Mouse (Mus musculus): ENCODE measurements around the gene Ece1. TPM values are rescaled to one million over a fixed set of nuclear protein-coding genes. Genes with fewer than 3 reads are reported as not detected.

Gene Ece1
- polyA plus RNA-seq, 2 experiments, result 11.4 to 15.9 TPM

DNA sequence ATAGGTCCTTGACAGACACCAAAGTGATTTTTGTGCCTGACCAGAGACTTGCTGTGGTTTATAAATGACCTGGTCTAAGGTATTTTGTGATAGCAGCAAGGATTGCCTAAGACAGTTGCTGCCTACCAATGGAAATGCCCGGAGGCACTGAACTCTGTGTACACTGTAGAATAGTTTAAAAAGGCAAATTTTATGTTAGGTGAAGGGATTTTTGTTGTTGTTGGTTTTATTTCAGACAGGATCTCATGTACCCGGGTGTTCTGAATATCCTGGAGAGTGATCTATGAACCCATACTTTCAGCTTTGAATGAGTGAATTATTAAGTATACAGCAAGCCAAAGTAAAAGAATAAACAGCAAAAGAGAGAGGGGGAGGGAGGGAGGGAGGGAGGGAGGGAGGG is 37.2 kb upstream of the Ece1 start:
- no peak overlapping the region for H3K27ac ChIP-seq
- no peak for DNase-seq (ENCODE audit: low read depth in 3 of 3, low spot score in 3 of 3)
- TF ChIP-seq CTCF (IDR thresholded peaks at IDR 0.05; ENCODE audit: low read depth) (no peak), EP300 (IDR thresholded peaks at IDR 0.05; ENCODE audit: low read depth) (no peak)

DNA sequence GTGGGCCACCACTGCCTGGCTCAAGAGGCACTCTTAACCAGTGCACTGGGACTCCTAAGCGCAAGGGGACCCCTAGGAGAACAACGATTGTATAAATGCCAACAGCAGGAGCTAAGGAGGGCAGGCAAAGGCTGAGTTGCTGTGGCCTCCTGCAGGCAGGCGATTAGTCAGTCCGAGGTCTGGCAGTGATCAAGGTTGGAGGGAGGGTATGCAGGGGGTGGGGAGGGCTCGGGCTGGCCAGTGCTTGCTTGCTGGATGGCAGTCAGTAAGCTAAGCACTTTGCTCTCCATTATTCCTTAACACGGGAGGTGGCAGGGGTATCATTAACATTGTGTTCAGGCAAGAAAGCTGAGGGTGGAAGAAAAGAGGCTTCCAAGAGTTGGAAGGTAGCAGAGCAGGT is 31.7 kb upstream of the Ece1 start:
- peaks cover 4% of the 10 kb centered on the region; the same call in 1 of the 2 replicates for H3K27me3 ChIP-seq (ENCODE audit: control insufficient read depth, insufficient read depth, low read length)
- no peaks in the 10 kb centered on the region for H3K36me3 ChIP-seq (replicated peaks; ENCODE audit: control insufficient read depth, insufficient read depth, low read depth)
- H3K9ac ChIP-seq (replicated peaks), result no peak overlapping the region
- H3K27ac ChIP-seq, result no peak overlapping the region
- no peak overlapping the region for H3K4me2 ChIP-seq (ENCODE audit: low read depth)
- no peaks in the 10 kb centered on the region for H3K4me1 ChIP-seq (replicated peaks; ENCODE audit: control insufficient read depth in 2 of 2, insufficient read depth in 2 of 2, low read length in 1 of 2)
- H3K4me3 ChIP-seq (ENCODE audit: insufficient read depth in 1 of 2, low read depth in 2 of 2, low read length in 2 of 2), result no peak overlapping the region
- DNase-seq (ENCODE audit: low read depth in 3 of 3, low spot score in 3 of 3) (no peak), ATAC-seq (ENCODE audit: insufficient read depth) (no peak)
- no peak for TF ChIP-seq EP300 (IDR thresholded peaks at IDR 0.05; ENCODE audit: low read depth)
- TF ChIP-seq CTCF (IDR thresholded peaks at IDR 0.05; ENCODE audit: low read depth), result no peak
- 18% methylated on average over 6 of the region's 6 CpGs for WGBS (ENCODE audit: insufficient replicate concordance)
- no peaks in the 10 kb centered on the region for H3K9me3 ChIP-seq (ENCODE audit: control insufficient read depth, low read length)

More for the DNA sequence above, 37.2 kb upstream of the Ece1 start:
- H3K4me3 ChIP-seq (ENCODE audit: insufficient read depth in 1 of 2, low read depth in 2 of 2, low read length in 2 of 2), result no peak overlapping the region
- H3K9ac ChIP-seq (replicated peaks), result no peak overlapping the region
- H3K27me3 ChIP-seq (ENCODE audit: control insufficient read depth, insufficient read depth, low read length), result peaks cover 4% of the 10 kb centered on the region; the same call in 1 of the 2 replicates
- no peaks in the 10 kb centered on the region; a peak in 1 of 4 replicates for H3K4me1 ChIP-seq (replicated peaks; ENCODE audit: control insufficient read depth in 2 of 2, insufficient read depth in 2 of 2, low read length in 1 of 2)
- H3K4me2 ChIP-seq (ENCODE audit: low read depth), result no peak overlapping the region
- no peaks in the 10 kb centered on the region for H3K9me3 ChIP-seq (ENCODE audit: control insufficient read depth, low read length)
- ATAC-seq (ENCODE audit: insufficient read depth), result no peak
- 51% methylated on average over 2 of the region's 2 CpGs for WGBS (ENCODE audit: insufficient replicate concordance)
- H3K36me3 ChIP-seq (replicated peaks; ENCODE audit: control insufficient read depth, insufficient read depth, low read depth), result no peaks in the 10 kb centered on the region

DNA sequence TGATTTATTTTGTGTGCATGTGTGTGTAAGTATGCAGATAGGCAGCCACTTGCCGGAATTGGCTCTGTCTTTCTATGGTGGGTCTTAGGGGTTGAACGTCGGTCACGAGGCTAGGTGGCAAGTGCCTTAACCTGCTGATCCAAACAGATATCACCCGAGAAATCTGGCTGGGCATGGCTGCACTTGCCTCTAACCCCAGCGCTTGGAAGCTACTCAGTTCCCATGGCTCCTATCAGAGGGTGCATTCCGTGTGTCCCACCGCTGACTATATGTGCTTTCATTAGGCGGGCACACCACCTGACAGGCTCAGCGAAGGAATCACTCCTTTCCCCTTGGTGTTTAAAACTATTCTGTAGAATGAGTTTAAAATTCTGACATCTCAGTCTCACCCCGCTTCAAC is 30.4 kb upstream of the Ece1 start:
- H3K4me1 ChIP-seq (replicated peaks; ENCODE audit: control insufficient read depth in 2 of 2, insufficient read depth in 2 of 2, low read length in 1 of 2), result no peaks in the 10 kb centered on the region
- no peak overlapping the region for H3K4me2 ChIP-seq (ENCODE audit: low read depth)
- peaks cover 4% of the 10 kb centered on the region; the same call in 1 of the 2 replicates for H3K27me3 ChIP-seq (ENCODE audit: control insufficient read depth, insufficient read depth, low read length)
- H3K4me3 ChIP-seq (ENCODE audit: insufficient read depth in 1 of 2, low read depth in 2 of 2, low read length in 2 of 2), result no peak overlapping the region
- TF ChIP-seq CTCF (IDR thresholded peaks at IDR 0.05; ENCODE audit: low read depth) (no peak), EP300 (IDR thresholded peaks at IDR 0.05; ENCODE audit: low read depth) (no peak)
- DNase-seq (ENCODE audit: low read depth in 3 of 3, low spot score in 3 of 3) (no peak), ATAC-seq (ENCODE audit: insufficient read depth) (no peak)
- H3K36me3 ChIP-seq (replicated peaks; ENCODE audit: control insufficient read depth, insufficient read depth, low read depth), result no peaks in the 10 kb centered on the region
- 64% methylated on average over 11 of the region's 11 CpGs for WGBS (ENCODE audit: insufficient replicate concordance)
- no peak overlapping the region for H3K27ac ChIP-seq
- no peak overlapping the region for H3K9ac ChIP-seq (replicated peaks)
- H3K9me3 ChIP-seq (ENCODE audit: control insufficient read depth, low read length), result no peaks in the 10 kb centered on the region

DNA sequence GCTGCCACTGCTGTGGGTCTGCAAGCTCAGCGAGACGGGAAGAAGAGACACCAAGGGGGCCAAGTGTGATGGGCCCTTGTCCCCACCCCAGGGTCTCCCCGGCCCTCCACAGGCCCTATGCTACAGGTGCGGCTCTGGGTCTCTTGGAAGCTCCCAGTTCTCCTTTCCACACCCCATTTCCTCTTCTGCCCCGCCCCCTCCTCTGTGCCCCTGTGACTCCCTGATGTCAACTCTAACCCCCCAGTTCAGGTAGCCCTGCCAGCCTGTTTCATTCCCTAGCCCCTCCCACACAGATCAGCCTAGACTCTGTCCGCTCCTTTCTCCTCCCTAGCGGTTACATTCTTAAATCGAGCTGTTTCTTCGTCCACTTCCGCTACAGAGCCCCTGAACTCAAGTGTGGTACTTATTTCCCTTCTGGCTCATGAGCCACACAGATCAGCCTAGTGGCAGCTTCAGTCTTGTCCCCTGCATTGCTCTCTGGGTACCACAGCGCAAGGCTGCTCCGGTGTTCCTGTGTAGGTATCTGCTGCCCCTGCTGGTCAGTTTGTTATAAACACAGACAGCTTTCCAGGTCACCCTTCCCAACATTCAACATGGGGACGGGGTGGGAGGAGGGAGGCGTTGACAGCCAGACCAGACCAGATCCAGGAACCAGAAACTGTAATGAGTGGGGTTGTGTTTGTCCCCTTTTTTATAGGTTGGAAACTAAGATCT is 26.3 kb upstream of the Ece1 start:
- DNase-seq (ENCODE audit: low read depth in 3 of 3, low spot score in 3 of 3), result peak; percentile 27 to 41 (median 29)

DNA sequence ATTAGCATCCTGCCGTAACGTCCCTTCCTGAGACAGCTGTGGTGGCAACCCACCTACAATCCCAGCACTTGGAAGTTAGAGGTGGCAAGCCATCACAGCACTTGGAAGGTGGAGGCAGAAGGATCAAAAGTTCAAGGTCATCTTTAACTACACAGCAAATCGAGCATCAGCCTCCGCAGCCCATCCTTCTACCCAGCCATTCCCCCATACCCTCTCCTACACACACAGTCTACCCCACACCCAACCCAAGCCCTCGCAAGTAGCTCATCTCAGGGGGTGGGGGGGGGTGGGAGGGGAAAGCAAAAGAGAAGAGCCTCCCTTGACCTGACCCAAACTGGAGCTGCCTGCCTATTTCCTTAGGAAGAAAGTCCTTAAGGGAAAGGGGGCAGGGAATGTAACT is 25.3 kb upstream of the Ece1 start:
- 78% methylated on average over 5 of the region's 5 CpGs for WGBS (ENCODE audit: insufficient replicate concordance)
- no peak for ATAC-seq (ENCODE audit: insufficient read depth)
- H3K4me1 ChIP-seq (replicated peaks; ENCODE audit: control insufficient read depth in 2 of 2, insufficient read depth in 2 of 2, low read length in 1 of 2), result no peaks in the 10 kb centered on the region
- no peak overlapping the region for H3K27ac ChIP-seq
- H3K36me3 ChIP-seq (replicated peaks; ENCODE audit: control insufficient read depth, insufficient read depth, low read depth), result no peaks in the 10 kb centered on the region
- TF ChIP-seq CTCF (IDR thresholded peaks at IDR 0.05; ENCODE audit: low read depth), result no peak
- H3K9ac ChIP-seq (replicated peaks), result no peak overlapping the region
- H3K4me2 ChIP-seq (ENCODE audit: low read depth), result no peak overlapping the region
- H3K27me3 ChIP-seq (ENCODE audit: control insufficient read depth, insufficient read depth, low read length), result no peaks in the 10 kb centered on the region
- no peak overlapping the region for H3K4me3 ChIP-seq (ENCODE audit: insufficient read depth in 1 of 2, low read depth in 2 of 2, low read length in 2 of 2)
- H3K9me3 ChIP-seq (ENCODE audit: control insufficient read depth, low read length), result no peaks in the 10 kb centered on the region
- no peak for DNase-seq (ENCODE audit: low read depth in 3 of 3, low spot score in 3 of 3)

More for the DNA sequence above, 26.3 kb upstream of the Ece1 start:
- 10% methylated on average over 14 of the region's 14 CpGs for WGBS (ENCODE audit: insufficient replicate concordance)
- Histone ChIP-seq H3K27ac (no peak overlapping the region), H3K27me3 (ENCODE audit: control insufficient read depth, insufficient read depth, low read length) (no peaks in the 10 kb centered on the region), H3K4me3 (ENCODE audit: insufficient read depth in 1 of 2, low read depth in 2 of 2, low read length in 2 of 2) (no peak overlapping the region), H3K36me3 (replicated peaks; ENCODE audit: control insufficient read depth, insufficient read depth, low read depth) (no peaks in the 10 kb centered on the region), H3K4me2 (ENCODE audit: low read depth) (no peak overlapping the region), H3K9me3 (ENCODE audit: control insufficient read depth, low read length) (no peaks in the 10 kb centered on the region), H3K9ac (replicated peaks) (no peak overlapping the region), H3K4me1 (replicated peaks; ENCODE audit: control insufficient read depth in 2 of 2, insufficient read depth in 2 of 2, low read length in 1 of 2) (no peaks in the 10 kb centered on the region)
- ATAC-seq (ENCODE audit: insufficient read depth), result 0 out of 2 replicates have a peak, but pooled peaks have one; percentile 28
- TF ChIP-seq EP300 (IDR thresholded peaks at IDR 0.05; ENCODE audit: low read depth) (no peak), CTCF (IDR thresholded peaks at IDR 0.05; ENCODE audit: low read depth) (peak; percentile 90)
